Mouse (Mus musculus) urinary bladder, postnatal 4 days (tissue): ENCODE results near the gene Acox3.
"Not testable (repeated sequence)": the region's sequence is repeated elsewhere in the genome, so short reads cannot be mapped to it uniquely, and the experiment has no call there.

Experiments used
- DNase-seq, 2 experiments: peaks; one replicate each; pipeline ENCODE4 v3.0.0; 2021 to 2022; ENCODE audit warnings: low spot score in 2 of 2

The Acox3 gene

DNA sequence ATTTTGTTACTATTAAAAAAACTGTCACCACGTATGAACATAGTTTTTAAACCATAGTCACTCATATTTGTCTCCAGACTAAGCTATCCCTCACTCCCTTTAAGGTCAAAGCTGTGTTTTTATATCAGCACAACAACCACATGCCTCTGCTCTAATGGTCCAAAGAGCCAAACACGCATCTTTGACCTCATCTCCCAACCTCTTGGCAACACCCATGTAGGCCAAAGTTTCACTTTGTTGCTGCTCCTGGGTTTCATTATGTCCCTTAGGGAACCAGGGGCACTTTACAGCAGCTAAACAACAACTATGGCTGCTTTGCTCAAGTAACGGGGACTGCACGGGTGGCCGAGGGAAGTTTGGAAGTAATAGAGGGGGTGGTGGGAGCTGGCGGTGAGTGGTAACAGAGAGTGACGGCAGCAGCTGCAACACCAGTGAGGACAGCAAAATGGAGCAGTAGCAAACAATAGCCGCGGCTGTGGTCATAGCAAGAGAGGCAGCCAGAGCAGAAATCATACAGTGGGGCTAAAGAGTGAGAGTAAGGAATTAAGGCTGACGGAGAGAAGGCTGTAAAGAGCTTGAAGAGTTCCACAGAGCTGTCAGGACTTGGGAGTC lies 6.3 kb upstream of the Acox3 start:
- DNase-seq, result no peak

DNA sequence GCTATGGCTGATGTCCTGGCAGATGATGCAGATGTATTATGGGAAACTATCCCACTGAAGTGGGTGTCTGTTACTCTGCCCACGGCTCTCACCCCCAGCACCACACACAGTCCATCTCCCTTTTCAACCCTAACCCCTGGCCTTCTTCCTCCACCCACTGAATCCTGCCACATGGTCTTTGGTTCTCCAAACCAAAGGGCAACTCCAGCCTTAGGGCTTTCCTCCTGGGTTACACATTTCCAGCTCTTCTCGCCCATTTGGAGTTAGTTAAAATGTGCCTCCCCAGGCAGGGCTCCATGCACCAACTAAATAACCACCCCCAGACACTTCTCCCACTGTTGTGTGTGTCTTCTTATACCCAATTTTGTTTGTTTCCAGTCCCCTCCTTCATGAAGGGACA lies 4.4 kb upstream of the Acox3 start:
- DNase-seq, result no peak

DNA sequence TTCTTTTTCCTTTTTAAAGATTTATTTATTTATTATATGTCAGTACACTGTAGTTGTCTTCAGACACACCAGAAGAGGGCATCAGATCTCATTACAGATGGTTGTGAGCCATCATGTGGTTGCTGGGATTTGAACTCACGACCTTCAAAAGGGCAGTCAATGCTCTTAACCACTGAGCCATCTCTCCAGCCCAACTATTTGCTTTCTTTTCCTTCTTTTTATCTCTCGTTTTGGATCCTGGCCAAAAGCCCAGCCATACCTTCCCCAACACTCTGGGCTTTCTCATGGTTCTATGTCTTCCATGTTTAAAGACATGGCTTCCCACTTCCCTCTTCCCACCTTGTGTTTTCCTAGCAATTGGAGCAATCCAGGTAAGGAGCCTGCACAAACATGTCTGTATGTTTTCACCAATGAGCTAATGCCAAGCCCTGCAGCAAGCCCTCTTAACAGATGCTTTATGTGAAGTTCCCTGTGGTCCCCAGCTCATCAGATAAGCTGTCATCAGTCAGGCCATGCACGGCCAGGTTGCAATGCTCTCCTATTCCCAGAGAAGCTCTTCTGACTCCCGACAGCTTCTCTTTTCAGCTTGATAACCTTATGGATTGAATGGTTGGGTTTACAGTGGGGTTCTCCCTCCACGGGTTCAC lies 3.5 kb upstream of the Acox3 start:
- no peak for DNase-seq

DNA sequence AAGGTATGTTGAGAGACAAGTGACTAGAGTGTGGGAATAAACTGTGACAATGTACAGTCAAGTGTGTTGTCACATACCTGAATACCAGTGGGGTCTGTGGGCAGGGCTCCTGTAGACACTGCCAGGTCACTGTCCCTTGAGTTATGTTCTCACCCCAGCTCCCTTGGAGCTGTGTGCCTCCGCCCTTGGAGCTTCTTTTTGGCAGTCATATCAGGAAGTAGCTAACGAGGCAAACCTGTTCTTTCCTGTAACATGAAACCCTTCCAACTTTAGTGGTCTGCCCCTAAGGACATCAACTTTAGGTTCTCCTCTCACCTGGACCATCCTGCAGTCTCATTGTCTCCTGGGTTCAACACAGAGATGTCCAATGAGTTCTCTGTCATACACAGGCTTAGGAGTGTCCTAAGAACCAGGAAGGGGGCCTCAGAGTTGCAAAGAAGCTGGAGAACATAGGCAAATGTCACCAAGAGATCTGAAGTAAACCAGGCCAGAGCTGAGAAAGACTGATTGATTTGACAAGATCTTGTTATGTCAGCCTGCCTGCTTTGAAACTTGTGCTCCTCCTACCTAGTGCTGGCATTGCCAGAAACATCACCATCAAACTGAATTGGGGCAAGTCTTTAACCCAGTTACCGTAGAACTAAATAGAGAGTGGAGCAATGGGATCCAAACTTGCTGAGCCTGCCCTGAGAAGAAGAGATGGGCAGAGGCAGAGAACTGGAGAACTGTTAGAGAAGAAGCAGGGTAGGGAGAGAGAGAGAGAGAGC lies 2.5 kb upstream of the Acox3 start:
- DNase-seq, result no peak

DNA sequence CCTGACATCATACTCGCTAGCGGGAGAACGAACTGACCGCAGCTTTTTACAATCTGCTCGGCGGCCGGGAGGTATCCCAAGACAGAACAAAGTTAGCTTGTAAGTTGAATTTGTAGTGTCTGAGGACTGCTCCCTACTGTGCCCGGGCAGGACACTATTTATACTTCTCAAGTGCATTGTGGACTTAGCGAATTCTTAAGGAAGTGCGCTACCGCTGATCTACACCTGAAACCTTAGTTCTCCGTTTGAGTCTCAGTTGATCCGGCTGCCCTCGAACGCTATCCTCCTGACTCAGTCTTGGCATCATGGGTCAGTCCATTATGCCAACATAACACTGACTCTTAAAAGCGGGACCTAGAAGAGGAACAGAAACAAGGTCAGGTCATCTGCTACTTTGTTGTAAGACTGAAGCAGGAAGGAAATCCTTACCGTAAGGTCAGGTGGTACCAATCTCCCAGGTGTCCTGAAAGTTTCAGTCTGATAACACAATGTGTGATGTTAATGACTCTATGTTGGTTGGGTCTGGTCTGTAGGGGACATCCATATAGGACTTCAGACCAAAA lies 462 bp downstream of the Acox3 start:
- DNase-seq, result no peak

DNA sequence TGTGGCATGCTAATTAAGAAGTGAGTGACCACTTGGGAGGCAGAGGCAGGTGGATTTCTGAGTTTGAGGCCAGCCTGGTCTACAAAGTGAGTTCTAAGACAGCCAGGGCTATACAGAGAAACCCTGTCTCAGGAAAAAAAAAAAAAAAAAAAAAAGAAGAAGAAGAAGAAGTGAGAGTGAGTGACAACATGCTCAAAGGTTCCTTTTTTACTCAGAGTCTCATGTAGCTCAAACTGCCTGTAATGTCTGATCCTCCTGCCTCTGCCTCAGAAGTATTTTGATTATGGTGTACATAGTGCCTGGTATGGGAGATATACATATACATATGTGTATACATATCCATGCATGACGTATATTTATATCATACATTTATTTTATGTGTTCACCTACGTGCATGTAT lies 1.4 kb downstream of the Acox3 start:
- not testable (repeated sequence) for DNase-seq

DNA sequence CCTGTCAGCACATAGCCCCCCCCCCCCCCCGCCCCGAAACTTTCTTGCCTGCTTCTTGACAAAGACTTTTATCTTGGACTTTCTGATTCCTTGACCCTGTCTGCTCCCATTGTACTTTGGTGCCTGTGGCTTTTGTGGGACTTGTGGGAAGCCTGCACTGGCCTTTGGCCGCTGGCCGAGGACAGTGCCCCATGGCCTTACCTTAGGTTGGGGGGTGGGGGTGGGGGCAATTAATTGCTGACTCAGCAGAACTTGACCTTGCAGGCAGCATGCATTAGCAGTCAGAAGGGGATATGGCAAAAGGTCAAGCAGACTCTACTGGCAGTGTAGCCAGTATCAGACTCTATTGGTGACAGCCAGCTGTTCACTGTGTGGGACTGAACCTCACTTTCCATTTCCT lies 8.7 kb downstream of the Acox3 start:
- DNase-seq, result no peak

DNA sequence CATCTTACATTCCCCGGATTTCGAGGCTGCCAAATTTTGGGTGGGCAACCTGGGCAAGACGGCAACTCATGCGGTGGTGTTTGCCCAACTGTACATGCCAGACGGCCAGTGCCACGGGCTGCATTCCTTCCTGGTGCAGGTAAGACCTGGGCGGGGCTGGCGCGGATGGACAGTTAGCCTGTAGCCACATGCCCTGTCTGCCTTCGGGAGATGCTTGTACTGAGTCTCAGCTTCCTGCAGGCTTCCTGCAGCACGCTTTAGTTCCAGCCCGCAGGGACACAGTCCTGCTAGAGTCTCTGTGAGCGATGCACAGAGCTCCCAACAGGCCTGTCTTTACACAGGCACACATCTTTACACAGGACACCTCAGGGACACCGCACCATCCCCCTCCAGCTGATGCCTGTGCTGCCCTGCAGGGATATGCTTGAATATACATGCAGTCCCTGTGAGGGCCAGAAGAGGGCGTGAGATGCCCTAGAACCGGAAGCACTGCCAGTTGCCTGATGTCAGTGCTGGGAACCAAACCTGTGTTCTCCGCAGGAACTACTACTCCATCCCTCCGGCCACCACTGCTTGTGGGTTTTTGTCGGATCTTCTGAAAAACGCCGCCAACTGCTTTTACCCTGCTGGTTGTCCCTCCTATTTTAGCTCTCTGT lies 9.4 kb downstream of the Acox3 start:
- no peak for DNase-seq

DNA sequence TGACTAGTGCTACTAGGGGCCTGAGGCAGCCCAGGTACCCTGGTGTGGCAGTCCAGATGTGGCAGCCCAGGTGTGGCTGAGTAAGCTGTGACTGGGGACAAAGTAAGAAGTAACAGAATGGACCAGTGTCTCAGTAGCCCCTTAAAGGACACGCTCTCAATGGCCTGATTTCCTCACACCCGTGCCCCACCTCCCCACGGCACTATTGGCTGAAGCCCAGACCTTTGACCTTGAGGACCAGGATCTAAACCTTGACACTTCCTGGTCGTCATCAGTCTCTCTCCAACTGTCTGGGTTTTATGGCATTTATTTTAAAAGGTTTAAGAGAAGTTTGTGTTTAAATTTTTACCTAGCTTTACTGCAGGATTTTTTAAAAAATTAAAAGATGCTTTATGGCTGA lies 10.0 kb downstream of the Acox3 start:
- DNase-seq, result no peak

DNA sequence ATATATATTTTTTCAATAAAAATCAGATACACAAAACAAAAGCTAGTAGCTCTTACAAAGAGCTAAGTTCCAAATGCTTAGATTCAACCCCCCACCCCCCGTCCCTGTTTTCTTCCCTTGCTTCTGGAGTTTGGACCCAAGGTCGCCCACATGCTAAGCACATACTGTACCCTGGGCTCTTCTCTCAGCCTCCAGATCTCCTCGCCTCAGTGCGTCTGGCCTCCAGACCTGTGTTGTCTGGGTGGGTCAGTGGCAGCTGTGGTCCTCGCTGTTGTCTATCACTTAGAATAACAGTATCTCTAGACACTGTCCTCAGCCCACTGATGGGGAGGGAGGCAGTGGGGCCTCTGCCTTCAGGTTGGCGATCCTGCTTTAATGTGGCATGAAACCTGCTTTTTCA lies 10.4 kb downstream of the Acox3 start:
- no peak for DNase-seq

DNA sequence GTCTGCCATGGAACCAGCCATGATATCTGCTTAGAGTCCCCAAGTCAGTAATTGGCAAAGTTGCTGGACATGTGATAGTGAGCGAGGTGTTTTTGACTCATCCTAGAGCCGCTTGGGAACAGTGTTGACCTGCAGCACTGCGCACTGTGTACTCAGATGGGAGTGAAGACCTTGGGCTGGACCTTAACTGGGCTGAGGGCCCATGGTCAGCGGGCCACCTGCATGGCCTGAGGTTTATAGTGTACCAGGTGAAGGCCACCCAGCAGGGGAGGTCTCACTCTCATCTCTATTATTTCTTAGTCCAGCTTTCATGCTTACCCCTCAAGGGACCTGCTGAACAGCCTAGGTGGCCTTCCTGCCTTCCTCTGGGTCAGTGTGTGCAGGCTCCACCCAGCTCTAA lies 11.9 kb downstream of the Acox3 start:
- no peak for DNase-seq

DNA sequence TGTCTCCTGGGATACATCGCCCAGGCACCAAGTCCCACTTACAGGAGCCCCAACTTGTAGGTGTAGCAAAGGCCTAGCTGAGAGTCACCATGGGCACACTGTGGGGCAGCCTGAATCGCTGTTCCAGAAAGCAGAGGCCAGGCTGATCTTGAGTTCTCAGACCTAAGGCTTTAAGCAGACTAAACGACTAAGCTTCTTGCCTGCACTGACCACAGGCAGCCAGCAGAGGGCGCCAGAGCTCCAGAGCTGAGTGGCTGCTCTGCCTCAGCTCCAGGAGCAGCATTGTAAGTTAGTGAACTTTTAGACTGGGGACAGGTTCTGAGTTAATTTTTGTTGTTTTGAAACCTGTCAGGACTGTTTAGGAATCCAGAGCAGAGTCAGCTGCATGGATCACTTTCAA lies 12.9 kb downstream of the Acox3 start:
- DNase-seq, result peak; percentile 59 to 75

DNA sequence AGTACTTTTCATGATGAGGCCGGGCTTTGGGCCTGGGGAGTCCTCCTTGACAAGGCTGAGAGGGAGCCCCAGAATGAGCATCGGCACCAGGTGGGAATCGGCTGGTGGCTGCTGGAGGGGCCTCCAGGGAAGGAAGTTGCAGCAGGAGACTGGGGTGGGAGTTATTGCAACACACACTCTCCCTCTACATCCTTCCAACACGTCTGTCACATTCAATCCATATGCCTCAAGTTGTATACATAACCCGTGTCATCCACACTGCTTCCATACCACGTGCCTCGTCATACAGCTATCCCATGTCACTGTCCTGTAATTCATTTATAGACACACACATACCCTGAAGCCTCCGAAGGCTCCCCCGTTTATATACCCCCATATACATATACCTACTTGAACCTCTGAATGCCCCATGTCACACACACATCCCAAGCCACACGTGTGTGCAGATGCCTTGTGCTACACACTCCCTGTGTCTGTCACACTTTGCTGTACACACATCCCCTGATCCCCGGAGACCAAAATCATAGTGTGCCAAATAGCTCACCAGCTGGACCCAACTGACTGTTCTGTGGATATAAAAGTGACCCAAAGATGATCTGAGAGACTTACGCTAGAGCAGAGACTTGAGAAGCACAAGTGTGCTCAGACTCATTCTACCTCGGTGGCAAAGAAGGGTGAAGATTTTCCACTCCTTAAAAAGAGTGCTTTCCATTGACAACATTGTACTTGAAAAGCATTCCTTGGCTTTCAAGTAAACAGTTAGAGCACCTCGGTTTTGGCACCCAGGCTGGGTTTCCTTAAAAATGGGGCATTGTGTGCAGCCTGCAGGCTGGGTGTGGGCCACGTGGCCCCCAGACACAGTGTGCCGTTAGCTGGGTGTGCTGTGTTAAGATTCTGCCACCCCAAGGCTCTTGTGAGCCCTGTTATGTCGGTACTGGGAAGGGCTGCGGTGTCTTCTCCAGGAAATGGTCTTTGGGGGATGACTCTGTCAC lies 13.6 kb downstream of the Acox3 start:
- no peak for DNase-seq

DNA sequence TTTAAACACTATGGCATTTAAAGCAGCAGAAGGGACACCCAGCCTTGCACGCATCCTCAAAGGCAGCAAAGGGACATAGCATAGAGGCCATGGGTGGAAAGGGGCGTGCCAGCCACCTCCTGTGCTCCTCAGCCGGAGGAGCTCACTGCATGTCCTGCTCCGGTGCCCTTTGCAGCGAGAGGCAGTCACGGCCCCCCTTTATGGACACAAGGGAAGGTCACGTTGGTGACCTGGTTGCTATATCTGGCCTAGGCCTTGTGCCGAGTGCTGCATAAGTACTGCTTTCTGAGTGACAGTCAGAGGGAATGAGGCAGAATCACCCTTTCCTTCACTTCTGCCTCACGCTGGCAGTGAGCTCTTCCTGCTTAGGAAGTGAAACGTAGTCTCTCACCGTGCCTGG lies 17.4 kb downstream of the Acox3 start:
- DNase-seq, result no peak

DNA sequence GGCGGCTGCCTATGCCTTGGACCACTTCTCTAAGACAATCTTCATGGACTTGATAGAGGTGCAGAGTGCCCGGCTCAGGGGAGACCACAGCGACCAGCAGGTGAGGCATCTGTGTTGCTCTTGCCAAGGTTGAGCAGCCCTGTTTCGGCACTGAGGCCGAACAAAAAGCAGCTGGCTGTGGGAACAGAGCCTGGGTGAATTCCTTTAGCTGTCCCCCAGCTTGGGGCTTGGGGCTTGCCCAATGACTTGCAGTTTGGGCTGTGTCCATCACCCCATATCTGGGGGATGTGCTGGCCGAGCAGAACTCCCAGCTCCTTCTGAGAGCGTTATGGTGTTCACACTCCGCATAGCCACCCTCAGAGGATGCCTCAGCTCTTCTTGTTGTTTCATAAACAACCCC lies 18.7 kb downstream of the Acox3 start:
- DNase-seq, result no peak

DNA sequence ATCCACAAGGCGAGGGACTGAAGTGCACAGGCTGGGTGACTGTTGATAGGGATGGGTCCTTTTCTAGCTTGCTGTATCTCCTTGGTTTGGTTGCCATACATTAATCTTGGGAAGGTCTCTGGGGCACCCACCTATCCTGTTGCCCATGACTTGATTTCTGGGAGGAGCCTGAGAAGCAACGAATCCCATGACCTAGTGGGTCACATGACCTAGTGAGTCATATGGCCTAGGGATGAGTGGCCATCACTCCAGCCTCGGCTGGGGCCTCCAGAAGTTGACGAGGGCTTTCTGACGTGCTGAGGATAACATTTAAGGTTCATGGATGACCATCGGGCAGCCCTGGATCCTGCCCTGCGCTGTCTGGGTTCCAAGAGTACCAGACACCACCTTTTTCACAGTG lies 22.5 kb downstream of the Acox3 start:
- no peak for DNase-seq

DNA sequence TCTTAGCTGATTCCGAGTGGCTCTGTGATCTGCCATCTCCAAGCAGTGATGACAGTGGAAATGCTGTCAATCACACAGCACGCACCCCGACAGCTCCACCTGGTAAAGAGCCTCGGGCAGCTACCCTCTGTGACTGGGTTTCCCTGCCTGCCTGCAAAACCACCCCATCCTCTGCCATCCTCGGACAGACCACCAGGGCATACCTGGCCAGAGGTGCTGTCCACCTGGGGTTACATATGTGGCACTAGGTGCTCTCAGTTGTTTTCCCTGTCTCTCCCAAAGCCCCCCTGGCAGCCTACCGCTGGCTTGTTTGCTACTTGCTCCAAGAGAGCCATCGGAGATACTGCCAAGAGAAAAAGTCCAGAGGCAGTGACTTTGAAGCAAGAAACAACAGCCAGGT lies 24.0 kb downstream of the Acox3 start:
- no peak for DNase-seq

DNA sequence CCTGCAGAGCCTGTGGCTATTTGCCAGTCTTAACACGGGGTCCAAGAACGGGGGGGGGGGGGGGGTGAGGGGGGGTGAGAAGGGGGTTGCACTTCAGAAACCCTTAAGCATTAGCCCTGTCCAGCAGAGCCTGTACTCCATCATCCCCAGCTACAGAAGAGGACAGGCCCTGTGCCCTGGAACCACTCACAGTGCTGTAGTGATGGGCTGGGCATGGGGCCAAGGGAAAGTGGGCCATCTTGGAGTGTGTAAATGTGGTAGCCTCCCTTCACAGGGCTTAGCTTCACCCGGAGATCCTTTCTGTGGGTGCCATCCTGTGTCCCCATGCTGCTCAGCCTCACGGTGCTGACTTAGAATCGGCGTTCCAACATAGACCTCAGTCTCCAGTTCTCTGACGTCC lies 24.9 kb downstream of the Acox3 start:
- no peak for DNase-seq

DNA sequence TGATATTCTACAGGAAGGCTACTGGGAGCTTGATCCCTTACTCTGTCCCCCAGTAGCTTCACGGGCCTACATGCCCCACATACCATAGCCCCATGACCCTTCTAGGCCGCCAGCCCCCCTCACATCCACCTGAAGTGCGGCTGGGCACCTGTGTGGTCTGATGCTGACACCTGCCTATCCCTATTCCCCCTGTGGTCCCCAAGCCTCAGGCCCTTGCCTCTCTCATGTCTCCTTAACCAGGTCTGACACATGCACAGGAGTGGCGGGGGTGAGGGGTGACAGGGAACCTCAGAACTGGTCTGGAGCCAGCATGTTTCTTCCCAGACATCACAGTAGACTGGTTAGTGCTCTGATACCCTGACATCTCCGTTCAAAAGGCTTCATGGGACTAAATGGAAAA lies 25.7 kb downstream of the Acox3 start:
- no peak for DNase-seq

DNA sequence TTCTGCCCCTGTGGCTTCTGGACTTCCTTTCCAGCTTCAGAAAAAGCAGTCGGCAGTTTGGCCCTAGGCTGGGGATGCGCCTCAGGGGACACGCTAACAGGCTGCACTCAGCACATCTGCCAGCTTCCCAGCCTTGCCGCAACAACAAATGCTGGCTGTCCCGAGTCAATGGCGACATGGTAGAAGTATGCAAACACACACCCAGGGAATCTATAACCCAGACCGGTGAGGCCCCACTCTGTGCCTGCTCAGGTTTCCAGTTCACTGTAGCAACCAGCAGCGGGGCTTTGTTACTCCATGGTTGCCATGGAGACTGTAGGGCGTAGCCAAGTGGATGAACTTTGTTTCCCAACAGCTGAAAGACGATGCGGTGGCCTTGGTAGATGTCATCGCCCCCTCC lies 26.5 kb downstream of the Acox3 start:
- DNase-seq, result peak in 1 of 2 experiments; percentile 59

DNA sequence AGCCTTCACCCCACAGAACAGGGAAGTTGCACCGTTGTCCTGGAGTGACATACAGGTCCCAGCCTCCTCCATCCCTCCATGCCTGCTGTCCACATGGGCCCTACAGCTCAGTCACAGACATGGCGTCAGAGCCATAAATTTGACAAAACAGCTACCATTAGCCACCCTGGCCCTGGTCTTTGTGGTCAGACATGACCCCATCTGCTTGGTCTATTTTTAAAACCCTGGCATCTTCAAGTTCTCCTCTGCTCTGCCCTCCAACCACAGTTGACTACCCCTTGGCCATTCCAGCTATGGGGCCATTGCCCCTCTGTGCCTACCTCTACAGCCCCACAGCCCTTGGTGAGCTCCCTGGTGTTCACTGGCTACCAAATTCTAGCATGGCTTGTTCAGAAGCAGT lies 27.1 kb downstream of the Acox3 start:
- DNase-seq, result no peak
